Mouse (Mus musculus) MEL (cell line): ENCODE results near the gene Stat2. TPM values are rescaled to one million over a fixed set of nuclear protein-coding genes. Genes with fewer than 3 reads are reported as not detected.

Experiments used
- DNase-seq: peaks from one replicate; pipeline ENCODE4 v3.0.0; 2011; ENCODE audit warnings: low read depth, low spot score
- H3K27ac ChIP-seq: 2 replicates; pipeline ENCODE4 v1.5.1; 2012; ENCODE audit warnings: low read depth, mild to moderate bottlenecking, control low read depth, low read length, moderate library complexity; ENCODE audit not compliant: control insufficient read depth
- H3K27me3 ChIP-seq, 2 experiments: fragments of 150-350 bp in 1 of 2; sonication (generic) in 1 of 2; 2 replicates each; pipeline ENCODE4 v1.6.1; 2012; ENCODE audit warnings: low read length in 2 of 2, mild to moderate bottlenecking in 2 of 2, improper control_type of control experiment in 1 of 2, moderate library complexity in 1 of 2; ENCODE audit not compliant: insufficient read depth in 2 of 2, control insufficient read depth in 1 of 2
- H3K36me3 ChIP-seq, 2 experiments: 2 replicates each; pipeline ENCODE4 v1.6.1; 2012 to 2014; ENCODE audit warnings: low read length in 2 of 2, improper control_type of control experiment in 1 of 2, inconsistent platforms in 1 of 2, mild to moderate bottlenecking in 1 of 2; ENCODE audit not compliant: insufficient read depth in 2 of 2, control insufficient read depth in 1 of 2
- H3K4me1 ChIP-seq, 2 experiments: fragments of 150-350 bp in 1 of 2; sonication (generic) in 1 of 2; 2 replicates each; pipeline ENCODE4 v1.6.1; 2012; ENCODE audit warnings: low read length in 2 of 2, improper control_type of control experiment in 1 of 2, mild to moderate bottlenecking in 1 of 2; ENCODE audit not compliant: insufficient read depth in 2 of 2, control insufficient read depth in 1 of 2
- H3K4me3 ChIP-seq, 2 experiments: fragments of 150-350 bp in 1 of 2; sonication (generic) in 1 of 2; 2 replicates each; pipeline ENCODE4 v1.5.1; 2012; ENCODE audit warnings: low read depth in 2 of 2, low read length in 2 of 2, mild to moderate bottlenecking in 2 of 2, moderate library complexity in 2 of 2, control low read depth in 1 of 2, improper control_type of control experiment in 1 of 2; ENCODE audit not compliant: control insufficient read depth in 1 of 2, insufficient read depth in 1 of 2
- H3K79me2 ChIP-seq: 2 replicates; pipeline ENCODE4 v1.6.1; 2012; ENCODE audit warnings: mild to moderate bottlenecking, low read length, moderate library complexity; ENCODE audit not compliant: control insufficient read depth, poor library complexity, insufficient read depth
- H3K9ac ChIP-seq: 2 replicates; pipeline ENCODE4 v1.6.1; 2012; ENCODE audit warnings: low read depth, mild to moderate bottlenecking, control low read depth, low read length, moderate library complexity; ENCODE audit not compliant: control insufficient read depth, poor library complexity, severe bottlenecking
- H3K9me3 ChIP-seq: fragments of 150-350 bp; sonication (generic); replicated peaks from 2 replicates; pipeline ENCODE4 v1.6.1; 2012; ENCODE audit warnings: mild to moderate bottlenecking, low read length, improper control_type of control experiment, moderate library complexity; ENCODE audit not compliant: insufficient read depth
- BHLHE40 ChIP-seq: IDR thresholded peaks from 2 replicates; pipeline ENCODE4 v1.6.1; 2012; ENCODE audit warnings: low read depth, mild to moderate bottlenecking, inconsistent platforms, low read length, improper control_type of control experiment, borderline replicate concordance
- CHD1 ChIP-seq: IDR thresholded peaks from 2 replicates; pipeline ENCODE4 v1.6.1; 2012; ENCODE audit warnings: low read depth, mild to moderate bottlenecking, inconsistent platforms, low read length, improper control_type of control experiment
- CHD2 ChIP-seq: IDR thresholded peaks from 2 replicates; pipeline ENCODE4 v1.6.1; 2011; ENCODE audit warnings: low read length, improper control_type of control experiment
- ELF1 ChIP-seq: IDR thresholded peaks from 2 replicates; pipeline ENCODE4 v1.6.1; 2014; ENCODE audit warnings: low read depth, mild to moderate bottlenecking, inconsistent platforms, low read length, improper control_type of control experiment, moderate library complexity
- EP300 ChIP-seq, 2 experiments: IDR thresholded peaks; 2 replicates each; pipeline ENCODE4 v1.6.1; 2011; ENCODE audit warnings: improper control_type of control experiment in 2 of 2, low read length in 2 of 2, low read depth in 1 of 2, mild to moderate bottlenecking in 1 of 2
- ETS1 ChIP-seq: IDR thresholded peaks from 2 replicates; pipeline ENCODE4 v1.6.1; 2012; ENCODE audit warnings: low read depth, mild to moderate bottlenecking, inconsistent platforms, low read length, improper control_type of control experiment, moderate library complexity
- GABPA ChIP-seq: IDR thresholded peaks from 2 replicates; pipeline ENCODE4 v1.6.1; 2012; ENCODE audit warnings: low read depth, mild to moderate bottlenecking, inconsistent platforms, low read length, improper control_type of control experiment, moderate library complexity
- HCFC1 ChIP-seq: IDR thresholded peaks from 2 replicates; pipeline ENCODE4 v1.6.1; 2012; ENCODE audit warnings: low read depth, mild to moderate bottlenecking, inconsistent platforms, low read length, improper control_type of control experiment, moderate library complexity
- JUND ChIP-seq: IDR thresholded peaks from 2 replicates; pipeline ENCODE4 v1.6.1; 2011; ENCODE audit warnings: low read depth, mild to moderate bottlenecking, improper control_type of control experiment, low read length
- KAT2A ChIP-seq: conservative IDR thresholded peaks from 2 replicates; pipeline ENCODE4 v1.6.1; 2012; ENCODE audit warnings: low read depth, low read length, improper control_type of control experiment, inconsistent platforms
- MAFK ChIP-seq: IDR thresholded peaks from 2 replicates; pipeline ENCODE4 v1.6.1; 2011; ENCODE audit warnings: low read depth, mild to moderate bottlenecking, low read length, improper control_type of control experiment, borderline replicate concordance
- MAX ChIP-seq: IDR thresholded peaks from 2 replicates; pipeline ENCODE4 v1.6.1; 2011; ENCODE audit warnings: low read length, improper control_type of control experiment
- MAZ ChIP-seq: IDR thresholded peaks from 2 replicates; pipeline ENCODE4 v1.6.1; 2012; ENCODE audit warnings: low read depth, mild to moderate bottlenecking, inconsistent platforms, low read length, improper control_type of control experiment
- MEF2A ChIP-seq: IDR thresholded peaks from 2 replicates; pipeline ENCODE4 v1.6.1; 2014; ENCODE audit warnings: low read depth, mild to moderate bottlenecking, inconsistent platforms, low read length, improper control_type of control experiment; ENCODE audit not compliant: poor library complexity, insufficient replicate concordance, severe bottlenecking; ENCODE audit errors: extremely low read depth
- MXI1 ChIP-seq: IDR thresholded peaks from 2 replicates; pipeline ENCODE4 v1.6.1; 2011; ENCODE audit warnings: mild to moderate bottlenecking, low read depth, low read length, improper control_type of control experiment
- MYB ChIP-seq: IDR thresholded peaks from 2 replicates; pipeline ENCODE4 v1.6.1; 2011; ENCODE audit warnings: mild to moderate bottlenecking, low read depth, low read length, improper control_type of control experiment
- MYC ChIP-seq: IDR thresholded peaks from 2 replicates; pipeline ENCODE4 v1.6.1; 2011; ENCODE audit warnings: low read depth, mild to moderate bottlenecking, low read length, improper control_type of control experiment, moderate library complexity
- NELFE ChIP-seq: IDR thresholded peaks from 2 replicates; pipeline ENCODE4 v1.6.1; 2011; ENCODE audit warnings: low read depth, low read length, improper control_type of control experiment
- NRF1 ChIP-seq: IDR thresholded peaks from 2 replicates; pipeline ENCODE4 v1.6.1; 2014; ENCODE audit warnings: low read depth, mild to moderate bottlenecking, inconsistent platforms, low read length, improper control_type of control experiment, moderate library complexity; ENCODE audit not compliant: poor library complexity, insufficient read depth, severe bottlenecking
- POLR2A ChIP-seq, 2 experiments: IDR thresholded peaks; 2 replicates each; pipeline ENCODE4 v1.6.1; 2011 to 2012; ENCODE audit warnings: low read length in 2 of 2, mild to moderate bottlenecking in 2 of 2, control low read depth in 1 of 2, improper control_type of control experiment in 1 of 2, low read depth in 1 of 2, moderate library complexity in 1 of 2; ENCODE audit not compliant: control insufficient read depth in 1 of 2, insufficient read depth in 1 of 2, poor library complexity in 1 of 2
- POLR2AphosphoS2 ChIP-seq: IDR thresholded peaks from 2 replicates; pipeline ENCODE4 v1.6.1; 2011; ENCODE audit warnings: low read length, improper control_type of control experiment
- POLR2AphosphoS5 ChIP-seq: IDR thresholded peaks from 2 replicates; pipeline ENCODE4 v1.6.1; 2012; ENCODE audit warnings: low read depth, borderline replicate concordance, mild to moderate bottlenecking, inconsistent platforms, low read length, moderate library complexity, mixed read lengths
- RAD21 ChIP-seq: IDR thresholded peaks from 2 replicates; pipeline ENCODE4 v1.6.1; 2011; ENCODE audit warnings: mild to moderate bottlenecking, low read depth, low read length, improper control_type of control experiment
- RCOR1 ChIP-seq: IDR thresholded peaks from 2 replicates; pipeline ENCODE4 v1.6.1; 2012; ENCODE audit warnings: low read depth, mild to moderate bottlenecking, inconsistent platforms, low read length, improper control_type of control experiment
- SIN3A ChIP-seq: IDR thresholded peaks from 2 replicates; pipeline ENCODE4 v1.6.1; 2012; ENCODE audit warnings: low read length, improper control_type of control experiment, inconsistent platforms
- TAL1 ChIP-seq: IDR thresholded peaks from 2 replicates; pipeline ENCODE4 v1.6.1; 2012; ENCODE audit warnings: mild to moderate bottlenecking, inconsistent platforms, low read length, moderate library complexity, mixed read lengths
- TBP ChIP-seq: IDR thresholded peaks from 2 replicates; pipeline ENCODE4 v1.8.0; 2011; ENCODE audit warnings: low read depth, low read length, improper control_type of control experiment
- TCF12 ChIP-seq: IDR thresholded peaks from 2 replicates; pipeline ENCODE4 v1.6.1; 2014; ENCODE audit warnings: low read depth, mild to moderate bottlenecking, inconsistent platforms, low read length, improper control_type of control experiment, moderate library complexity
- UBTF ChIP-seq: IDR thresholded peaks from 2 replicates; pipeline ENCODE4 v1.6.1; 2012; ENCODE audit warnings: low read depth, mild to moderate bottlenecking, inconsistent platforms, low read length, improper control_type of control experiment, moderate library complexity, borderline replicate concordance; ENCODE audit not compliant: insufficient read depth
- USF1 ChIP-seq: IDR thresholded peaks from 2 replicates; pipeline ENCODE4 v1.6.1; 2014; ENCODE audit warnings: low read depth, mild to moderate bottlenecking, inconsistent platforms, low read length, improper control_type of control experiment, moderate library complexity
- USF2 ChIP-seq, 2 experiments: IDR thresholded peaks; 2 replicates each; pipeline ENCODE4 v1.6.1; 2011 to 2012; ENCODE audit warnings: improper control_type of control experiment in 2 of 2, low read length in 2 of 2, borderline replicate concordance in 1 of 2, inconsistent platforms in 1 of 2, low read depth in 1 of 2, mild to moderate bottlenecking in 1 of 2; ENCODE audit not compliant: insufficient read depth in 1 of 2
- ZKSCAN1 ChIP-seq: IDR thresholded peaks from 2 replicates; pipeline ENCODE4 v1.6.1; 2012; ENCODE audit warnings: low read depth, mild to moderate bottlenecking, inconsistent platforms, low read length, improper control_type of control experiment, moderate library complexity
- ZMIZ1 ChIP-seq: IDR thresholded peaks from 2 replicates; pipeline ENCODE4 v1.6.1; 2012; ENCODE audit warnings: low read depth, mild to moderate bottlenecking, inconsistent platforms, low read length, improper control_type of control experiment, moderate library complexity
- ZNF384 ChIP-seq: IDR thresholded peaks from 2 replicates; pipeline ENCODE4 v1.6.1; 2012; ENCODE audit warnings: low read depth, mild to moderate bottlenecking, inconsistent platforms, low read length, improper control_type of control experiment
- polyA plus RNA-seq, 2 experiments: library from polyadenylated mRNA; stranded (reverse) in 1 of 2; unstranded in 1 of 2; fragments of >175 nt in 1 of 2; fragments of >200 nt in 1 of 2; gene quantifications; 2 replicates each; pipeline versions ENCODE4 v1.2.1 to v1.2.4; 2012; ENCODE audit warnings: low replicate concordance in 2 of 2, low read depth in 1 of 2; ENCODE audit not compliant: insufficient read length in 2 of 2, insufficient read depth in 1 of 2, missing spikeins in 1 of 2
- total RNA-seq: library from RNA; depleted of rRNA; stranded (reverse); fragments of 300-350 nt; gene quantifications from 2 replicates; pipeline ENCODE4 v1.2.3, GENCODE M21; 2012

Gene Stat2
- total and polyA plus RNA-seq, 3 experiments, result 3.6 to 6.6 TPM; not detected in 1

- DNase-seq, result peak; percentile 100
- Histone ChIP-seq H3K27ac (peak within 1 kb of the TSS; percentile 93), H3K9ac (peak within 1 kb of the TSS; percentile 90), H3K4me3 (peak within 1 kb of the TSS; percentile 68 to 85), H3K4me1 (peaks cover 5 to 7% of the 10 kb centered on the region in 2 experiments; a peak in 3 of 4 replicates), H3K27me3 (no peaks in the 10 kb centered on the region), H3K9me3 (no peaks in the 10 kb centered on the region), H3K79me2 (peaks cover 6% of the 10 kb centered on the region; the same call in 1 of the 2 replicates), H3K36me3 (peaks cover 0 to 12% of the 10 kb centered on the region in 2 experiments; a peak in 2 of 4 replicates)
- TF ChIP-seq POLR2AphosphoS2, result peak; percentile 87
- peak; percentile 83 for TF ChIP-seq HCFC1
- peak; percentile 71 for TF ChIP-seq TCF12
- peak; percentile 39; the same call in 1 of the 2 replicates for TF ChIP-seq NRF1
- peak; percentile 83 for TF ChIP-seq MXI1
- no peak for TF ChIP-seq RAD21
- TF ChIP-seq ETS1, result peak; percentile 45; the same call in 1 of the 2 replicates
- peak; percentile 81 for TF ChIP-seq KAT2A
- no peak; the same call in 1 of the 2 replicates for TF ChIP-seq POLR2AphosphoS5
- no peak for TF ChIP-seq TAL1
- TF ChIP-seq MEF2A, result no peak
- peak; percentile 88 for TF ChIP-seq TBP
- peak; percentile 59 for TF ChIP-seq ELF1
- TF ChIP-seq MYC, result peak; percentile 83
- TF ChIP-seq CHD1, result peak; percentile 82; the same call in 1 of the 2 replicates
- peak; percentile 75; the same call in 1 of the 2 replicates for TF ChIP-seq MAX
- no peak for TF ChIP-seq MAFK
- peak; percentile 65 for TF ChIP-seq ZMIZ1
- TF ChIP-seq ZKSCAN1, result no peak
- peak; percentile 35 to 46; a peak in 3 of 4 replicates for TF ChIP-seq EP300 (IDR thresholded peaks at IDR 0.05; ENCODE audit: low read depth in 1 of 2, low read length in 2 of 2)
- peak; percentile 88 for TF ChIP-seq CHD2
- 0 out of 2 replicates have a peak, but pooled peaks have one; percentile 10 for TF ChIP-seq RCOR1
- TF ChIP-seq UBTF, result no peak
- no peak for TF ChIP-seq JUND
- no peak for TF ChIP-seq ZNF384
- TF ChIP-seq MAZ, result peak; percentile 95
- peak; percentile 88 for TF ChIP-seq SIN3A
- no peak for TF ChIP-seq GABPA
- TF ChIP-seq POLR2A (IDR thresholded peaks at IDR 0.05; ENCODE audit: control insufficient read depth in 1 of 2, insufficient read depth in 1 of 2, low read depth in 1 of 2, low read length in 2 of 2, poor library complexity in 1 of 2), result peak; percentile 74 to 93; a peak in 3 of 4 replicates
- 0 out of 2 replicates have a peak, but pooled peaks have one; percentile 14 for TF ChIP-seq USF1
- no peak for TF ChIP-seq BHLHE40
- peak; percentile 65; the same call in 1 of the 2 replicates for TF ChIP-seq MYB
- no peak for TF ChIP-seq USF2 (IDR thresholded peaks at IDR 0.05; ENCODE audit: borderline replicate concordance in 1 of 2, insufficient read depth in 1 of 2, low read depth in 1 of 2, low read length in 2 of 2)
- peak; percentile 89 for TF ChIP-seq NELFE
Observed at GRCm38 (mm10) chr10:128303126-128304021, 33.0 kb downstream of the Stat2 start, which contains the start of gene Pan2. TSS of gene Pan2 (plus strand) at chr10:128303335.
